Mouse (Mus musculus) stomach, embryonic 16.5 days (tissue): ENCODE measurements around the gene Cnksr1. TPM values are rescaled to one million over a fixed set of nuclear protein-coding genes. Genes with fewer than 3 reads are reported as not detected.

Experiments
- ATAC-seq: fragments of 200-750 bp; cut with Nextera tagmentation; 2 replicates; pipeline ENCODE4 v1.8.0; 2017; ENCODE audit warnings: moderate number of reproducible peaks, moderate TSS enrichment; ENCODE audit not compliant: insufficient read depth, low FRiP score
- H3K27ac ChIP-seq: fragments of 300-500 bp; sonication (generic); 2 replicates; pipeline ENCODE4 v1.5.1; 2014; ENCODE audit warnings: low read length
- H3K27me3 ChIP-seq: fragments of 300-500 bp; sonication (generic); 2 replicates; pipeline ENCODE4 v1.6.1; 2014; ENCODE audit warnings: low read length, control low read depth, mixed read lengths; ENCODE audit not compliant: control insufficient read depth, insufficient read depth
- H3K36me3 ChIP-seq: fragments of 300-500 bp; sonication (generic); 2 replicates; pipeline ENCODE4 v1.6.1; 2014; ENCODE audit warnings: low read length; ENCODE audit not compliant: control insufficient read depth, insufficient read depth
- H3K4me1 ChIP-seq: fragments of 300-500 bp; sonication (generic); 2 replicates; pipeline ENCODE4 v1.6.1; 2014; ENCODE audit warnings: low read length, control low read depth, mixed read lengths; ENCODE audit not compliant: control insufficient read depth, insufficient read depth
- H3K4me2 ChIP-seq: fragments of 300-500 bp; sonication (generic); 2 replicates; pipeline ENCODE4 v1.6.1; 2014; ENCODE audit warnings: low read depth, low read length, mixed read lengths
- H3K4me3 ChIP-seq: fragments of 300-500 bp; sonication (generic); replicated peaks from 2 replicates; pipeline ENCODE4 v1.5.1; 2014; ENCODE audit warnings: mild to moderate bottlenecking, low read length
- H3K9ac ChIP-seq: fragments of 300-500 bp; sonication (generic); 2 replicates; pipeline ENCODE4 v1.6.1; 2014; ENCODE audit warnings: low read length
- H3K9me3 ChIP-seq: fragments of 300-500 bp; sonication (generic); replicated peaks from 2 replicates; pipeline ENCODE4 v1.6.1; 2016; ENCODE audit warnings: low read length, control low read depth; ENCODE audit not compliant: control insufficient read depth
- WGBS: fragments of 180-500 bp; shearing (Covaris S2); extraction: QIAGEN DNeasy Blood & Tissue Kit; methylation state at CpG from one replicate; pipeline ENCODE4 v1.1.7; 2014; 5-methylcytosine and 5-hydroxymethylcytosine counted together
- polyA plus RNA-seq: library from polyadenylated mRNA; unstranded; fragments of >200 nt; fragmentation: Nextera tagmentation; extraction: Ambion mirVana; gene quantifications from 2 replicates; pipeline ENCODE4 v1.2.1, GENCODE M21; 2015

The Cnksr1 gene
- polyA plus RNA-seq, 1 experiment from 2014 or later, result 10.7 TPM

- H3K4me3 ChIP-seq, result peak within 1 kb of the TSS; percentile 87
These were observed 8.6 kb upstream of the Cnksr1 start, which contains the start of gene Gm30191 for GRCm38 (mm10) chr4:134246719-134247258. TSS of gene Gm30191 (plus strand) at chr4:134246935.

GRCm38 (mm10) chr4:134246256-134246655 is 8.1 kb upstream of the Cnksr1 start:
- 58% methylated on average over 4 of the region's 4 CpGs for WGBS
- ATAC-seq, result no peak
- H3K9me3 ChIP-seq, result no peaks in the 10 kb centered on the region
- no peak overlapping the region for H3K4me3 ChIP-seq
- peaks cover 22% of the 10 kb centered on the region for H3K4me1 ChIP-seq
- no peak overlapping the region for H3K4me2 ChIP-seq
- H3K27me3 ChIP-seq, result peaks cover 45% of the 10 kb centered on the region
- H3K9ac ChIP-seq, result no peak overlapping the region
- no peaks in the 10 kb centered on the region for H3K36me3 ChIP-seq
- no peak overlapping the region for H3K27ac ChIP-seq

More at GRCm38 (mm10) chr4:134246719-134247258, 8.6 kb upstream of the Cnksr1 start, which contains the start of gene Gm30191:
- ATAC-seq, result no peak
- WGBS, result 72% methylated on average over 7 of the region's 7 CpGs
- H3K36me3 ChIP-seq, result no peaks in the 10 kb centered on the region
- peak within 1 kb of the TSS; percentile 95 for H3K4me2 ChIP-seq
- H3K9me3 ChIP-seq, result no peaks in the 10 kb centered on the region
- H3K4me1 ChIP-seq, result peaks cover 27% of the 10 kb centered on the region
- H3K9ac ChIP-seq, result peak within 1 kb of the TSS; percentile 86
- H3K27ac ChIP-seq, result no peak within 1 kb of the TSS
- H3K27me3 ChIP-seq, result peaks cover 51% of the 10 kb centered on the region

- Histone ChIP-seq H3K27ac (no peak within 1 kb of the TSS), H3K36me3 (no peaks in the 10 kb centered on the region), H3K27me3 (peaks cover 36% of the 10 kb centered on the region), H3K4me1 (peaks cover 17% of the 10 kb centered on the region), H3K9ac (peak within 1 kb of the TSS; percentile 86), H3K4me3 (peak within 1 kb of the TSS; percentile 87), H3K4me2 (peak within 1 kb of the TSS; percentile 95), H3K9me3 (no peaks in the 10 kb centered on the region)
- peak; percentile 82 for ATAC-seq
- under 1% methylated on average over 60 of the region's 60 CpGs for WGBS
These were observed 7.1 kb upstream of the Cnksr1 start, which contains the start of gene Zfp593 for GRCm38 (mm10) chr4:134245148-134245843. TSS of gene Zfp593 (minus strand) at chr4:134245592.

GRCm38 (mm10) chr4:134243516-134244250 is 5.5 kb upstream of the Cnksr1 start, which contains the start of gene E130218I03Rik:
TSS of gene E130218I03Rik (plus strand) at chr4:134243662.
- Histone ChIP-seq H3K4me2 (peak within 1 kb of the TSS; percentile 95), H3K9me3 (no peaks in the 10 kb centered on the region), H3K4me3 (peak within 1 kb of the TSS; percentile 87), H3K36me3 (no peaks in the 10 kb centered on the region), H3K4me1 (peaks cover 16% of the 10 kb centered on the region), H3K27ac (no peak within 1 kb of the TSS), H3K9ac (peak within 1 kb of the TSS; percentile 86), H3K27me3 (peaks cover 22% of the 10 kb centered on the region)
- no peak for ATAC-seq
- WGBS, result 91% methylated on average over 17 of the region's 17 CpGs

- H3K9me3 ChIP-seq, result no peaks in the 10 kb centered on the region
- H3K27me3 ChIP-seq, result 0 out of 2 replicates have a peak, but pooled peaks cover 3% of the 10 kb centered on the region
- 16% methylated on average over 10 of the region's 10 CpGs for WGBS
- no peak for ATAC-seq
- H3K36me3 ChIP-seq, result no peaks in the 10 kb centered on the region
- H3K9ac ChIP-seq, result no peak overlapping the region
- H3K4me2 ChIP-seq, result peak overlapping the region; percentile 47
- 0 out of 2 replicates have a peak overlapping the region, but pooled peaks have one; percentile 72 for H3K27ac ChIP-seq
- peak overlapping the region; percentile 53; the same call in 1 of the 2 replicates for H3K4me3 ChIP-seq
- H3K4me1 ChIP-seq, result peaks cover 7% of the 10 kb centered on the region; the same call in 1 of the 2 replicates
These were observed 487 bp upstream of the Cnksr1 start for GRCm38 (mm10) chr4:134238686-134239085.

GRCm38 (mm10) chr4:134237582-134238278 is 469 bp downstream of the Cnksr1 start:
- H3K27me3 ChIP-seq, result 0 out of 2 replicates have a peak, but pooled peaks cover 3% of the 10 kb centered on the region
- H3K4me2 ChIP-seq, result peak overlapping the region; percentile 47
- 16% methylated on average over 19 of the region's 19 CpGs for WGBS
- no peaks in the 10 kb centered on the region for H3K36me3 ChIP-seq
- peak overlapping the region; percentile 53 for H3K4me3 ChIP-seq
- no peaks in the 10 kb centered on the region for H3K9me3 ChIP-seq
- ATAC-seq, result peak; percentile 62
- H3K27ac ChIP-seq, result peak overlapping the region; percentile 72
- peaks cover 7% of the 10 kb centered on the region; the same call in 1 of the 2 replicates for H3K4me1 ChIP-seq
- H3K9ac ChIP-seq, result peak overlapping the region; percentile 63

GRCm38 (mm10) chr4:134234876-134235275 is 3.3 kb downstream of the Cnksr1 start:
- no peak overlapping the region for H3K27ac ChIP-seq
- no peak overlapping the region for H3K4me3 ChIP-seq
- ATAC-seq, result no peak
- no peaks in the 10 kb centered on the region for H3K9me3 ChIP-seq
- no peaks in the 10 kb centered on the region for H3K36me3 ChIP-seq
- H3K4me1 ChIP-seq, result peaks cover 11% of the 10 kb centered on the region
- H3K4me2 ChIP-seq, result no peak overlapping the region
- 73% methylated on average over 5 of the region's 5 CpGs for WGBS
- 0 out of 2 replicates have a peak, but pooled peaks cover 3% of the 10 kb centered on the region for H3K27me3 ChIP-seq
- no peak overlapping the region for H3K9ac ChIP-seq

GRCm38 (mm10) chr4:134230431-134230830 is 7.8 kb downstream of the Cnksr1 start:
- WGBS, result 32% methylated on average over 8 of the region's 8 CpGs
- Histone ChIP-seq H3K27me3 (no peaks in the 10 kb centered on the region), H3K4me1 (peaks cover 4% of the 10 kb centered on the region; the same call in 1 of the 2 replicates), H3K27ac (no peak overlapping the region), H3K9ac (no peak overlapping the region), H3K4me2 (no peak overlapping the region), H3K4me3 (no peak overlapping the region), H3K9me3 (no peaks in the 10 kb centered on the region), H3K36me3 (no peaks in the 10 kb centered on the region)
- peak; percentile 8; the same call in 1 of the 2 replicates for ATAC-seq
